Mouse (Mus musculus): ENCODE data around the gene Slc9a3. TPM values are rescaled to one million over a fixed set of nuclear protein-coding genes. Genes with fewer than 3 reads are reported as not detected.

Slc9a3 gene
- polyA plus RNA-seq, 1 experiment = not detected

DNA sequence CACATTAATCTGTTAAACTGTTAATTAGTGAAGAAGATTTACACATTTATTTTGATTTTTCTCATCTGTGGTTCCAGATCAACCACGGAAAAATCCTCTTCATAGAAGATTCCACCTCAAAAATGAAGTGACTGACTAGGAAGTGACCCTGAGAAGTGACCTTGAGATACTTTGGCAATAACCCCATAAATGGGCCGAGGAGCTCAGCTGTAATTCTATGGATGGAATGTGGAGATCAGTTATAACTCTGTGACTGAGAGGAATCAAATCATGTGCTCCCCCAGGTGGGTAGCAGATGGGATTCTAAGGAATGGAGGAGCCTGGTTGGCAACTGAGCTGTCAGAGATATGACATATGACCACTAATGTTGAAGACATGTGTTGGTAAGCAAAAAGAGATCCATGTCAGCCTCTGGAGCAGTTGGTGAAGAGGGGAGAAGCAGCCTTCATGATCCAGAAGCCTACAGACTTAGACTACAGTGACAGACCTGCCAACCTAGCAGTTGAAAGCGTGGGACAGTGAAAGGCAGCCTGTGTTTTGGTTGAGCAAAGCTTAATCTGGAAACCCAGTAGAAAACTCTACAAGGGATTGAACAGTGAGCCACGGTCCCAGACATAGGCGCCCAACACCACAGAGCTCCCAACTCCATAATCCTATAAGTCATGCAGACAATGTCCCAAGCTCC lies 61.9 kb downstream of the Slc9a3 start:
- Histone ChIP-seq H3K4me1 (0 out of 2 replicates have a peak, but pooled peaks cover 4% of the 10 kb centered on the region), H3K27me3 (replicated peaks) (no peaks in the 10 kb centered on the region), H3K4me3 (replicated peaks) (no peak overlapping the region), H3K9me3 (no peaks in the 10 kb centered on the region), H3K36me3 (replicated peaks; ENCODE audit: low read length) (peaks cover 62% of the 10 kb centered on the region)
- no peak for TF ChIP-seq GATA1 (IDR thresholded peaks at IDR 0.05; ENCODE audit: borderline replicate concordance, low read length)
- TF ChIP-seq FLI1 (IDR thresholded peaks at IDR 0.05; ENCODE audit: low read length) = no peak

DNA sequence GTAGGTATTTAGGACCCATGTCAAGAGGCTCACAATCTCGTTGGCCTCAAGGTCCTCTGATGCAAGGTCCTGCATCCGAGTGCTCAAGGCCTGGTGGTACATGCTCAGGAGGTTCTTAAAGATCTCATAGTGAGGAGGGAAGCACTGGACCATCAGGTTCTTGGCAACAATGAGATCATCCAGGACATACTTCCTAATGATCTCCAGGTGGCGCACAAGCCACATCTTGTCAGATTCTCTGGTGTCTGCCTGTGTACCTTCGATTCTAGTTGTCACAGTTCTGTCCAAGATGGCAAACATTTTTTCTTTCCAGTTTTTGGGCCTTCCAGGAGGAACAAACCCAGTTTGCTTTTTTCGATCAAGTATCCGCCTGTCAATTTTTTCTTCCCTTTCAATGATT lies 71.4 kb downstream of the Slc9a3 start:
- Histone ChIP-seq H3K27me3 (replicated peaks) (no peaks in the 10 kb centered on the region), H3K4me3 (replicated peaks) (no peak overlapping the region), H3K9me3 (no peaks in the 10 kb centered on the region), H3K4me1 (peaks cover 4% of the 10 kb centered on the region; the same call in 1 of the 2 replicates), H3K36me3 (replicated peaks; ENCODE audit: low read length) (peaks cover 80% of the 10 kb centered on the region)
- TF ChIP-seq GATA1 (IDR thresholded peaks at IDR 0.05; ENCODE audit: borderline replicate concordance, low read length) = no peak
- no peak for TF ChIP-seq FLI1 (IDR thresholded peaks at IDR 0.05; ENCODE audit: low read length)

DNA sequence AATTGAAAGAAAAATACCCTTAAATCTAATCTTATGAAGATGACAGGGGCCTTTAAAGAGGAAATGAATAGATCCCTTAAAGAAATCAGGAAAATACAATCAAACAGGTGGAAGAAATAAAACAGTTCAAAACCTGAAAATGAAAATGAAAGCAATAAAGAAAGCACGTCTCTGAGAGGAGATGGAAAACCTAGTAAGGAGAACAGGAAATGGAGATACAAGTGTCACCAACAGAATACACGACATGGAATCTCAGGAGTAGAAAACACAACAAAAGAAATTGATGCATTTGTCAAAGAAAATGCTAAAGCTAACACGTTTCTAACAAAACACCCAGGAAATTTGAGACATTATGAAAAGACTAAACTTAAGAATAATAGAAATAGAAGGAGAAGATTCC lies 75.2 kb downstream of the Slc9a3 start:
- no peak overlapping the region for H3K4me3 ChIP-seq (replicated peaks)
- peaks cover 62% of the 10 kb centered on the region for H3K36me3 ChIP-seq (replicated peaks; ENCODE audit: low read length)
- H3K27me3 ChIP-seq (replicated peaks) = no peaks in the 10 kb centered on the region
- no peaks in the 10 kb centered on the region for H3K9me3 ChIP-seq
- TF ChIP-seq GATA1 (IDR thresholded peaks at IDR 0.05; ENCODE audit: borderline replicate concordance, low read length) (no peak), FLI1 (IDR thresholded peaks at IDR 0.05; ENCODE audit: low read length) (no peak)
- H3K4me1 ChIP-seq = peaks cover 4% of the 10 kb centered on the region; the same call in 1 of the 2 replicates

- TF ChIP-seq FLI1 (IDR thresholded peaks at IDR 0.05; ENCODE audit: low read length) (peak; percentile 100), GATA1 (IDR thresholded peaks at IDR 0.05; ENCODE audit: borderline replicate concordance, low read length) (no peak)
- Histone ChIP-seq H3K9me3 (no peaks in the 10 kb centered on the region), H3K4me1 (peaks cover 32% of the 10 kb centered on the region), H3K27me3 (replicated peaks) (peaks cover 5% of the 10 kb centered on the region), H3K36me3 (replicated peaks; ENCODE audit: low read length) (peaks cover 32% of the 10 kb centered on the region), H3K4me3 (replicated peaks) (peak within 1 kb of the TSS; percentile 99)
Observed at GRCm38 (mm10) chr13:74208317-74208985, 87.2 kb downstream of the Slc9a3 start, which contains the start of gene Exoc3. Gene Exoc3, minus strand, starts transcription at chr13:74208732.

GRCm38 (mm10) chr13:74208986-74209345 lies 87.7 kb downstream of the Slc9a3 start:
- H3K27me3 ChIP-seq (replicated peaks) = peaks cover 7% of the 10 kb centered on the region
- TF ChIP-seq GATA1 (IDR thresholded peaks at IDR 0.05; ENCODE audit: borderline replicate concordance, low read length) (no peak), FLI1 (IDR thresholded peaks at IDR 0.05; ENCODE audit: low read length) (no peak)
- no peaks in the 10 kb centered on the region for H3K9me3 ChIP-seq
- peaks cover 31% of the 10 kb centered on the region for H3K4me1 ChIP-seq
- H3K36me3 ChIP-seq (replicated peaks; ENCODE audit: low read length) = peaks cover 26% of the 10 kb centered on the region
- peak overlapping the region; percentile 99 for H3K4me3 ChIP-seq (replicated peaks)

GRCm38 (mm10) chr13:74218441-74218840 lies 97.2 kb downstream of the Slc9a3 start:
- no peaks in the 10 kb centered on the region for H3K9me3 ChIP-seq
- no peak overlapping the region for H3K4me3 ChIP-seq (replicated peaks)
- H3K36me3 ChIP-seq (replicated peaks; ENCODE audit: low read length) = peaks cover 6% of the 10 kb centered on the region
- TF ChIP-seq FLI1 (IDR thresholded peaks at IDR 0.05; ENCODE audit: low read length) (no peak), GATA1 (IDR thresholded peaks at IDR 0.05; ENCODE audit: borderline replicate concordance, low read length) (no peak)
- peaks cover 6% of the 10 kb centered on the region for H3K27me3 ChIP-seq (replicated peaks)
- peaks cover 10% of the 10 kb centered on the region for H3K4me1 ChIP-seq

Other genes with a start within 250 kb of the Slc9a3 start
- gene Trip13, start 183.7 kb upstream of the Slc9a3 start, polyA plus RNA-seq (2012; ENCODE audit: insufficient read depth, low replicate concordance) = 1.6 TPM in 1 of 2 replicates, not detected in the other
- gene Brd9, start 183.6 kb upstream of the Slc9a3 start, polyA plus RNA-seq (2012; ENCODE audit: insufficient read depth, low replicate concordance) = 3.7 and 23.9 TPM in 2 replicates
- gene Zdhhc11, start 157.6 kb upstream of the Slc9a3 start, polyA plus RNA-seq (2012; ENCODE audit: insufficient read depth, low replicate concordance) = not detected in 2 replicates
- 0.17 TPM in 1 of 2 replicates, not detected in the other for gene Tppp, start 112.0 kb upstream of the Slc9a3 start, polyA plus RNA-seq (2012; ENCODE audit: insufficient read depth, low replicate concordance)
- 1.7 TPM in 1 of 2 replicates, not detected in the other for gene Cep72, start 59.2 kb upstream of the Slc9a3 start, polyA plus RNA-seq (2012; ENCODE audit: insufficient read depth, low replicate concordance)
- gene Exoc3, start 87.3 kb downstream of the Slc9a3 start, polyA plus RNA-seq (2012; ENCODE audit: insufficient read depth, low replicate concordance) = 18.1 TPM in 1 of 2 replicates, not detected in the other
- 0.16 TPM in 1 of 2 replicates, not detected in the other for gene Ahrr, start 170.9 kb downstream of the Slc9a3 start, polyA plus RNA-seq (2012; ENCODE audit: insufficient read depth, low replicate concordance)
- gene Pdcd6, start 196.1 kb downstream of the Slc9a3 start, polyA plus RNA-seq (2012; ENCODE audit: insufficient read depth, low replicate concordance) = 41.2 and 72.5 TPM in 2 replicates
- 1.7 and 11.3 TPM in 2 replicates for gene Sdha, start 228.8 kb downstream of the Slc9a3 start, polyA plus RNA-seq (2012; ENCODE audit: insufficient read depth, low replicate concordance)
- 0.39 and 0.74 TPM in 2 replicates for gene Ccdc127, start 228.9 kb downstream of the Slc9a3 start, polyA plus RNA-seq (2012; ENCODE audit: insufficient read depth, low replicate concordance)
- not detected in 2 replicates for gene Lrrc14b, start 242.5 kb downstream of the Slc9a3 start, polyA plus RNA-seq (2012; ENCODE audit: insufficient read depth, low replicate concordance)

All from megakaryocyte, embryonic 14.5 days (primary cell).